Mouse (Mus musculus) intestine, embryonic 14.5 days (tissue): ENCODE data around the gene Epc2. TPM values are rescaled to one million over a fixed set of nuclear protein-coding genes. Genes with fewer than 3 reads are reported as not detected.
A peak's percentile ranks its signal among the peaks of the same experiment; 100 is the strongest.
"Not testable (repeated sequence)": the region's sequence is repeated elsewhere in the genome, so short reads cannot be mapped to it uniquely, and the experiment has no call there.

Experiments used
- ATAC-seq: fragments of 200-750 bp; cut with Nextera tagmentation; replicated peaks from 2 replicates; pipeline ENCODE4 v1.8.0; 2017; ENCODE audit warnings: low read depth, moderate number of reproducible peaks, moderate TSS enrichment, moderate library complexity; ENCODE audit not compliant: low FRiP score, low TSS enrichment
- DNase-seq: peaks from one replicate; pipeline ENCODE4 v3.0.0-alpha.2; 2018; ENCODE audit warnings: low spot score
- H3K27ac ChIP-seq: fragments of 300-500 bp; sonication (generic); 2 replicates; pipeline ENCODE4 v1.5.1; 2014; ENCODE audit warnings: low read depth, mild to moderate bottlenecking, control low read depth
- H3K27me3 ChIP-seq: fragments of 300-500 bp; sonication (generic); replicated peaks from 2 replicates; pipeline ENCODE4 v1.6.1; 2014; ENCODE audit warnings: low read length, control low read depth; ENCODE audit not compliant: control insufficient read depth, insufficient read depth
- H3K36me3 ChIP-seq: fragments of 300-500 bp; sonication (generic); 2 replicates; pipeline ENCODE4 v1.6.1; 2014; ENCODE audit warnings: low read length, control low read depth; ENCODE audit not compliant: control insufficient read depth, insufficient read depth
- H3K4me1 ChIP-seq: fragments of 300-500 bp; sonication (generic); replicated peaks from 2 replicates; pipeline ENCODE4 v1.6.1; 2014; ENCODE audit warnings: low read length, control low read depth, mixed read lengths; ENCODE audit not compliant: control insufficient read depth, insufficient read depth
- H3K4me2 ChIP-seq: fragments of 300-500 bp; sonication (generic); 2 replicates; pipeline ENCODE4 v1.6.1; 2014; ENCODE audit warnings: low read length
- H3K4me3 ChIP-seq: fragments of 300-500 bp; sonication (generic); 2 replicates; pipeline ENCODE4 v1.5.1; 2014; ENCODE audit warnings: low read depth, low read length, control low read depth, mixed read lengths
- H3K9ac ChIP-seq: fragments of 300-500 bp; sonication (generic); 2 replicates; pipeline ENCODE4 v1.6.1; 2014; ENCODE audit warnings: mild to moderate bottlenecking, low read length
- H3K9me3 ChIP-seq: fragments of 300-500 bp; sonication (generic); 2 replicates; pipeline ENCODE4 v1.6.1; 2016; ENCODE audit warnings: low read length, control low read depth; ENCODE audit not compliant: control insufficient read depth
- WGBS: fragments of 180-500 bp; shearing (Covaris S2); extraction: QIAGEN DNeasy Blood & Tissue Kit; methylation state at CpG from one replicate; pipeline ENCODE4 v1.1.7; 2014; 5-methylcytosine and 5-hydroxymethylcytosine counted together
- polyA plus RNA-seq: library from polyadenylated mRNA; unstranded; fragments of >200 nt; fragmentation: Nextera tagmentation; extraction: Ambion mirVana; gene quantifications from 2 replicates; pipeline ENCODE4 v1.2.1, GENCODE M21; 2014

The Epc2 gene
- polyA plus RNA-seq, 1 experiment from 2014 or later: 8.7 TPM

GRCm38 (mm10) chr2:49503596-49503995 lies 52.3 kb downstream of the Epc2 start:
- Histone ChIP-seq H3K27ac (no peak overlapping the region), H3K36me3 (no peaks in the 10 kb centered on the region), H3K4me2 (no peak overlapping the region), H3K9me3 (no peaks in the 10 kb centered on the region), H3K4me3 (no peak overlapping the region), H3K27me3 (no peaks in the 10 kb centered on the region), H3K9ac (no peak overlapping the region), H3K4me1 (no peaks in the 10 kb centered on the region)
- peak; percentile 62 for DNase-seq
- ATAC-seq: no peak
- WGBS: 39% methylated on average over 3 of the region's 3 CpGs

GRCm38 (mm10) chr2:49505151-49505550 lies 53.9 kb downstream of the Epc2 start:
- H3K27me3 ChIP-seq, H3K36me3 ChIP-seq, H3K4me1 ChIP-seq, H3K27ac ChIP-seq, H3K4me3 ChIP-seq, H3K4me2 ChIP-seq, DNase-seq, H3K9me3 ChIP-seq, H3K9ac ChIP-seq, ATAC-seq: not testable (repeated sequence)
- 81% methylated on average over 1 of the region's 1 CpGs for WGBS

- DNase-seq (no peak), ATAC-seq (no peak)
- Histone ChIP-seq H3K4me1 (0 out of 2 replicates have a peak, but pooled peaks cover 3% of the 10 kb centered on the region), H3K36me3 (no peaks in the 10 kb centered on the region; the same call in 1 of the 2 replicates), H3K9ac (no peak overlapping the region), H3K27ac (no peak overlapping the region), H3K27me3 (no peaks in the 10 kb centered on the region), H3K9me3 (no peaks in the 10 kb centered on the region), H3K4me3 (no peak overlapping the region), H3K4me2 (no peak overlapping the region)
- WGBS: 42% methylated on average over 1 of the region's 1 CpGs
Measured at GRCm38 (mm10) chr2:49510832-49511231, 59.5 kb downstream of the Epc2 start.

GRCm38 (mm10) chr2:49516011-49516410 lies 64.7 kb downstream of the Epc2 start:
- WGBS: 57% methylated on average over 2 of the region's 2 CpGs
- Histone ChIP-seq H3K4me2 (no peak overlapping the region), H3K27me3 (no peaks in the 10 kb centered on the region), H3K36me3 (no peaks in the 10 kb centered on the region; the same call in none of the 2 replicates), H3K4me3 (no peak overlapping the region), H3K9ac (no peak overlapping the region), H3K27ac (no peak overlapping the region), H3K4me1 (no peaks in the 10 kb centered on the region), H3K9me3 (no peaks in the 10 kb centered on the region)
- ATAC-seq: no peak
- DNase-seq: no peak

- no peak for DNase-seq
- no peaks in the 10 kb centered on the region for H3K9me3 ChIP-seq
- ATAC-seq: no peak
- no peak overlapping the region for H3K4me3 ChIP-seq
- no peaks in the 10 kb centered on the region for H3K4me1 ChIP-seq
- no peak overlapping the region for H3K27ac ChIP-seq
- H3K9ac ChIP-seq: no peak overlapping the region
- 82% methylated on average over 2 of the region's 2 CpGs for WGBS
- no peaks in the 10 kb centered on the region; the same call in 1 of the 2 replicates for H3K36me3 ChIP-seq
- no peak overlapping the region for H3K4me2 ChIP-seq
- no peaks in the 10 kb centered on the region for H3K27me3 ChIP-seq
Measured at GRCm38 (mm10) chr2:49520409-49520808, 69.1 kb downstream of the Epc2 start.

- Histone ChIP-seq H3K4me1 (no peaks in the 10 kb centered on the region), H3K4me3 (no peak overlapping the region), H3K27ac (no peak overlapping the region), H3K9ac (no peak overlapping the region), H3K4me2 (no peak overlapping the region), H3K36me3 (no peaks in the 10 kb centered on the region; the same call in 1 of the 2 replicates), H3K27me3 (no peaks in the 10 kb centered on the region), H3K9me3 (no peaks in the 10 kb centered on the region)
- ATAC-seq (no peak), DNase-seq (no peak)
- 79% methylated on average over 1 of the region's 1 CpGs for WGBS
Measured at GRCm38 (mm10) chr2:49520989-49521388, 69.7 kb downstream of the Epc2 start.

- Histone ChIP-seq H3K27me3 (no peaks in the 10 kb centered on the region), H3K9ac (no peak overlapping the region), H3K4me2 (no peak overlapping the region), H3K4me1 (no peaks in the 10 kb centered on the region), H3K27ac (no peak overlapping the region), H3K9me3 (no peaks in the 10 kb centered on the region), H3K4me3 (no peak overlapping the region), H3K36me3 (no peaks in the 10 kb centered on the region)
- 67% methylated on average over 2 of the region's 2 CpGs for WGBS
- DNase-seq: no peak
- no peak for ATAC-seq
Measured at GRCm38 (mm10) chr2:49521564-49521963, 70.3 kb downstream of the Epc2 start.

- H3K27ac ChIP-seq: no peak overlapping the region
- H3K9me3 ChIP-seq: no peaks in the 10 kb centered on the region
- no peaks in the 10 kb centered on the region for H3K36me3 ChIP-seq
- DNase-seq: no peak
- H3K4me3 ChIP-seq: no peak overlapping the region
- no peak overlapping the region for H3K4me2 ChIP-seq
- no peaks in the 10 kb centered on the region for H3K27me3 ChIP-seq
- no peak overlapping the region for H3K9ac ChIP-seq
- 90% methylated on average over 4 of the region's 4 CpGs for WGBS
- no peaks in the 10 kb centered on the region for H3K4me1 ChIP-seq
- ATAC-seq: no peak
Measured at GRCm38 (mm10) chr2:49522578-49522977, 71.3 kb downstream of the Epc2 start.

GRCm38 (mm10) chr2:49537147-49537546 lies 85.9 kb downstream of the Epc2 start:
- 89% methylated on average over 6 of the region's 6 CpGs for WGBS
- no peak overlapping the region for H3K9ac ChIP-seq
- H3K4me1 ChIP-seq: no peaks in the 10 kb centered on the region
- no peak for ATAC-seq
- peaks cover 24% of the 10 kb centered on the region for H3K36me3 ChIP-seq
- H3K4me2 ChIP-seq: no peak overlapping the region
- H3K27me3 ChIP-seq: no peaks in the 10 kb centered on the region
- no peaks in the 10 kb centered on the region for H3K9me3 ChIP-seq
- H3K27ac ChIP-seq: no peak overlapping the region
- DNase-seq: no peak
- no peak overlapping the region for H3K4me3 ChIP-seq
